11 mouse cellular contexts compared by ENCODE assay signal in the genomic region with DNA sequence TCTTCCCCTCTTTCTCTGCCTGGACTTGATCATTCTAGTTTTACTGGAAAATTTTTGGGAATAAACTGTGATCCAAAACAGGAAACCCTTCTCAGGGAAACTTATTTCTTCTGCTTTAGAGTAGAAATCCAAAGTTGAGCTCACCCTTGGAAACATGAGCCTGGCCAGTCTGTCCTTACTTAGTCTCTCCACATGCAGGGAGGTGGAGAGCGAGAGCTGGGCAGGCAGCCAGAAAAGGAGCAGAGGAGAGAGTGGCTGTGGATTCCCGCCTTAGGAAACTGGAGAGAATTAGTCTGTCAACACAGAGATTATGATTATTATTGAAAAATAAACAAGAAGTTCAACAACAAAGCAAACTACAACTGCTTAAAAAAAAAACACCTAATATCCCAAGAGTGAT. TPM values are rescaled to one million over a fixed set of nuclear protein-coding genes. Genes with fewer than 3 reads are reported as not detected.
DNase-seq lines count a peak whose midpoint lies in the region; ATAC-seq lines count a peak whose summit lies in the region.
"Had no signal": no experiment of that assay in that cellular context is flagged by ENCODE, and none has a peak within 500 bp of the region (broad histone marks: within the 10 kb centered on the region; RNA-seq: fewer than 3 reads in every experiment).

No protein-coding gene starts in this region.

- H3K4me1 ChIP-seq in heart, embryonic 16.5 days (ENCODE audit: control insufficient read depth, insufficient read depth, low read length): no peaks in the 10 kb centered on the region
- H3K4me1 ChIP-seq: megakaryocyte, embryonic 14.5 days had no signal

- no peak overlapping the region for H3K4me3 ChIP-seq in heart, embryonic 16.5 days (ENCODE audit: low read length)
- H3K4me3 ChIP-seq: megakaryocyte, embryonic 14.5 days had no signal

- H3K36me3 ChIP-seq in heart, embryonic 16.5 days (ENCODE audit: control insufficient read depth, insufficient read depth): no peaks in the 10 kb centered on the region

- H3K27ac ChIP-seq in heart, embryonic 16.5 days (ENCODE audit: low read length): peak overlapping the region; percentile 37; the same call in 1 of the 2 replicates

- WGBS in heart, embryonic 16.5 days: 24% methylated on average over 2 of the region's 2 CpGs

- ATAC-seq in heart, embryonic 16.5 days (replicated peaks; ENCODE audit: extremely low read depth, insufficient read depth, low FRiP score): peak; percentile 77
- ATAC-seq: forebrain, embryonic 16.5 days had no signal

- peak; percentile 41 for DNase-seq in adrenal gland, adult 2 months
- DNase-seq in adrenal gland, postnatal 4 days (ENCODE audit: low spot score in 2 of 2): no peak
- peak; percentile 53 for DNase-seq in ovary, postnatal 36 days (ENCODE audit: low spot score)
- DNase-seq in ovary, adult 18-20 months (ENCODE audit: low spot score): no peak
- peak; percentile 63 for DNase-seq in skeletal muscle tissue, adult 2 months (ENCODE audit: low read depth, low spot score)
- DNase-seq in layer of hippocampus, postnatal 14 days (ENCODE audit: low spot score in 2 of 2): no peak
- DNase-seq in frontal cortex, postnatal 10 days (ENCODE audit: low spot score in 2 of 2): no peak
- DNase-seq: layer of hippocampus, adult 9-11 months had no signal

- H3K9ac ChIP-seq in heart, embryonic 16.5 days (ENCODE audit: low read length): no peak overlapping the region

- no peaks in the 10 kb centered on the region for H3K9me3 ChIP-seq in heart, embryonic 16.5 days (replicated peaks; ENCODE audit: control insufficient read depth, low read length)
- H3K9me3 ChIP-seq: megakaryocyte, embryonic 14.5 days had no signal

- H3K27me3 ChIP-seq in heart, embryonic 16.5 days (ENCODE audit: control insufficient read depth, insufficient read depth, low read length): no peaks in the 10 kb centered on the region

- H3K4me2 ChIP-seq in heart, embryonic 16.5 days (ENCODE audit: low read depth, low read length): no peak overlapping the region

RNA-seq across cellular contexts. Expression of a gene that starts 6.1 kb away (rescaled TPM):
- under 1 TPM in 1 of 2 experiments, not detected in 1; 0.26 TPM for total RNA-seq in adrenal gland, adult 2 months (2021)
- polyA plus RNA-seq in adrenal gland, adult 2 months (2012; rRNA removed): 0.04 TPM in 1 of 2 replicates, not detected in the other
- total RNA-seq in adrenal gland, postnatal 4 days (2021): under 1 TPM; 0.20 to 0.25 TPM
- 0.09 and 0.21 TPM in 2 replicates for polyA plus RNA-seq in heart, embryonic 16.5 days (2015; fragmentation: Nextera tagmentation; extraction: Ambion mirVana)
- 1 to 10 TPM; 3.5 to 5.5 TPM for total RNA-seq in layer of hippocampus, postnatal 14 days (2021)

Comparison
In these comparisons a context has a peak if more than half of its experiments do, and no peak if none do; other contexts are left out.
1. DNase-seq: peak in adrenal gland, adult 2 months (single experiment), ovary, postnatal 36 days (single experiment) and skeletal muscle tissue, adult 2 months (single experiment); none in adrenal gland, postnatal 4 days (0 of 2), ovary, adult 18-20 months (single experiment), layer of hippocampus, postnatal 14 days (0 of 2) and frontal cortex, postnatal 10 days (0 of 2).